Mouse (Mus musculus): ENCODE data around the gene Sit1. TPM values are rescaled to one million over a fixed set of nuclear protein-coding genes. Genes with fewer than 3 reads are reported as not detected.

The Sit1 gene
- total and polyA plus RNA-seq, 3 experiments: 0.31 TPM; not detected in 2

DNA sequence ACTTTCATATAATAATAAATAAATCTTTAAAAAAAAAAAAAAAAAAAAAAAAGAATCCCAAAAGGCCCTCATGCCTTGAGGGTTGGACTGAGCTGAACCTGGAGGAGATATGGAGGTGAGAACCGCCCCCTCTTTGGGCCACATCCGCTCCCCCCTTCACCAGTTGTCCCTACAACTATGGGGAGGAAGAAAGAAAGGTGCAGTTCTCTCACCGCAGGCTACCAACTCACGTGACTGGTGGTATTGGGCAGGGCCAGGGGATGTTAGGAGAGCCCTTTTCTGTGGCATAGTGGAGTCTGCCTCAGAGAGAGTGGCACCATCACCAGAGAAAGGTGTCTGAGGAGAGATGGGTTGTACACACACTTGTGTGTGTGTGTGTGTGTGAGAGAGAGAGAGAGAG is 27.1 kb downstream of the Sit1 start:
- 55% methylated on average over 4 of the region's 4 CpGs for WGBS
- intact Hi-C loops (cut with DNase I): no loop called here

DNA sequence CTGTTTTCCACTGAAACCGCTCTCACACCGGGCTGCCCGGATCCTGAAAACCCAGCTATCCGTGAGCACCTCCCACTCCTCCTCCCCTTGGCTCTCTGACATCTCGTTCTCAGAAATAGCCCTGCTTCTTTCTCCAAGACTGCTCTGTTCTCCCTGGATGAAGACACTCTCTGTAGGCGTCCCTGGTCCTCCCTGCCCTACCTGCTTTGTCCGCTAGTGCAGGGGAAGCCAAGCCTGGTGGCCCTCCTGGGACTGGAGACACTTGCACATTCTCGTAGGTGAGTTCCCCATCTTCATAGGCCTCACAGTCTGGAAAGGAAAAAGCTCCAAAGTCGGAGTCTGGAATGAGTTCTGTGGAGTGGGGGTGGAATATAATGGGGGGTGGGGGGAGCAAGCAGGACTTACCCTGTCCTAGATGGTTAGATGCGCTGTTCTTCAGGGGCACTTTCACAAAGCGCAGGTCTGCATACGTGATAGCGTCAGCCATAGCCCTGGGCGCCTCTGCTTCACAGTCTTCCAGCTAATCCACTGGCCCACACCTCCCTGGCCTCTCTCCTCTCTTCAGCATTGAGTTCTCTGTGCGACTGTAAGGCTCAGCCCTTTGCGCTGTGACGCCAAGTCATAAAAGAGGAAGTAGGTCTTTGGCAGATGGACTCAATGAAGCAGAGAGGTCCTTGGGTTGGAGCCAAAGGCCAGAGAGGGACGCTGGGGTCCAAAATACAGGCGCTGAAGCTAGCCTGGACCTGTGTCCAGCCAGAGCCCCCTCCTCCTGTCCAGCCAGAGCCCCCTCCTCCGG is 29.3 kb downstream of the Sit1 start, which contains the start of gene Cd72:
Gene Cd72 (minus strand): TSS at position 588 of the 796 bp plus-strand sequence.
- intact Hi-C loops (cut with DNase I): no loop called here
- H3K9ac ChIP-seq (ENCODE audit: low read depth, low read length): peak within 1 kb of the TSS; percentile 15; the same call in 1 of the 2 replicates
- H3K36me3 ChIP-seq (ENCODE audit: control insufficient read depth, insufficient read depth, low read length): no peaks in the 10 kb centered on the region
- H3K27me3 ChIP-seq (ENCODE audit: control insufficient read depth, insufficient read depth, low read length): no peaks in the 10 kb centered on the region
- H3K27ac ChIP-seq: no peak within 1 kb of the TSS
- WGBS: 26% methylated on average over 20 of the region's 20 CpGs
- no peaks in the 10 kb centered on the region for H3K79me2 ChIP-seq (replicated peaks; ENCODE audit: control insufficient read depth, insufficient read depth, low read length)
- H3K4me3 ChIP-seq: peak within 1 kb of the TSS; percentile 16
- peaks cover 4% of the 10 kb centered on the region for H3K4me1 ChIP-seq (ENCODE audit: control insufficient read depth, insufficient read depth, low read length)
- no peak for TF ChIP-seq POLR2A (IDR thresholded peaks at IDR 0.05; ENCODE audit: insufficient read depth, low read depth, low read length)
- TF ChIP-seq CTCF (IDR thresholded peaks at IDR 0.05): no peak
- TF ChIP-seq EP300 (IDR thresholded peaks at IDR 0.05; ENCODE audit: insufficient read depth, low read depth, low read length): no peak
- DNase-seq: peak in 1 of 2 experiments; percentile 53

More for the DNA sequence above, 27.1 kb downstream of the Sit1 start:
- H3K79me2 ChIP-seq (replicated peaks; ENCODE audit: control insufficient read depth, insufficient read depth, low read length): no peaks in the 10 kb centered on the region
- H3K27me3 ChIP-seq (ENCODE audit: control insufficient read depth, insufficient read depth, low read length): no peaks in the 10 kb centered on the region
- TF ChIP-seq EP300 (IDR thresholded peaks at IDR 0.05; ENCODE audit: insufficient read depth, low read depth, low read length) (no peak), CTCF (IDR thresholded peaks at IDR 0.05) (no peak), POLR2A (IDR thresholded peaks at IDR 0.05; ENCODE audit: insufficient read depth, low read depth, low read length) (no peak)
- H3K27ac ChIP-seq: no peak overlapping the region
- peaks cover 4% of the 10 kb centered on the region for H3K4me1 ChIP-seq (ENCODE audit: control insufficient read depth, insufficient read depth, low read length)
- H3K4me3 ChIP-seq: no peak overlapping the region
- H3K36me3 ChIP-seq (ENCODE audit: control insufficient read depth, insufficient read depth, low read length): no peaks in the 10 kb centered on the region
- peak in 1 of 2 experiments; percentile 35 for DNase-seq
- H3K9ac ChIP-seq (ENCODE audit: low read depth, low read length): no peak overlapping the region

DNA sequence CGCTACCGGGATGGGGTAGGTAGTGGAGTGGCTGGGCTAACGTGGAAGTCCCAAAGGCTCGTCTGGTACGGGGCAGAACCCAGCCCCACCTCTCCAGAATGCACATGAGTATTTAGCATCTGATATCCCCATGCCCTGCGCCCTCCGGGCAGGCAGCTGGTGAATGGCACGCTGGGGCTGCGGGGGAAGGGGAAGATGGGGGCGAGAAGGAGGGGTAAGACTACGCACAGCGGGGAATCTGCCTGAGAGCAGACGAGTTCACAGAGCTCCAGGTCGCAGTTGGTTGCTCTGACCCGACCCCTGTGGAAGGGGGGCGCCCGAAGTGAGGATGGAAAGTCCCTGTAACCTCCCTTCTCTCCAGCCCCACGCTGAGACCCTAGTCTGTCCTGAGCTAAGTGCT is 30.1 kb downstream of the Sit1 start:
- peaks cover 4% of the 10 kb centered on the region for H3K4me1 ChIP-seq (ENCODE audit: control insufficient read depth, insufficient read depth, low read length)
- no peaks in the 10 kb centered on the region for H3K36me3 ChIP-seq (ENCODE audit: control insufficient read depth, insufficient read depth, low read length)
- H3K79me2 ChIP-seq (replicated peaks; ENCODE audit: control insufficient read depth, insufficient read depth, low read length): no peaks in the 10 kb centered on the region
- intact Hi-C loops (cut with DNase I): no loop called here
- TF ChIP-seq EP300 (IDR thresholded peaks at IDR 0.05; ENCODE audit: insufficient read depth, low read depth, low read length): no peak
- TF ChIP-seq CTCF (IDR thresholded peaks at IDR 0.05): no peak
- no peak for TF ChIP-seq POLR2A (IDR thresholded peaks at IDR 0.05; ENCODE audit: insufficient read depth, low read depth, low read length)
- H3K9ac ChIP-seq (ENCODE audit: low read depth, low read length): peak overlapping the region; percentile 15; the same call in 1 of the 2 replicates
- H3K27ac ChIP-seq: no peak overlapping the region
- peak overlapping the region; percentile 23 for H3K4me3 ChIP-seq
- H3K27me3 ChIP-seq (ENCODE audit: control insufficient read depth, insufficient read depth, low read length): no peaks in the 10 kb centered on the region
- DNase-seq: no peak
- 3% methylated on average over 18 of the region's 18 CpGs for WGBS

DNA sequence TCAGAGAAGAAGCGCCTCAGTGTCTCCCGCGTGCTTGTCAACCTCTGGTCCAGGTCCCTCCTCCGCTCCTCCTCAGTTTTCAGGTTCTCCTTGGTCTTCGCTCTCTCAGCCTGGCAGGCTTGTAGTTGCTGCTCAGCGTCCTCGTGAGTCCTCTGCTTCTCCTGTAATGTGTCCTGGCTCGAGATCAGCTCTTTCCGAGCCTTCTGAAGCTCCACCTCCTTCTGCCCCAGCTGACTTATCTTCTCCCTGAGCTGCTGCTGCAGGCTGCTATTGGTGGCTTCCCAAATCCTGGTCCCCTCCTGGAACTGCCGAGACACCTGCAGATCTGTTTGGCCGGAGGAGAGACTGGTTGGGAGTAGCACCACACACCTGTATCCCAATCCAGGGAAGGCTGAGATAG is 31.2 kb downstream of the Sit1 start:
- no peak for TF ChIP-seq CTCF (IDR thresholded peaks at IDR 0.05)
- 40% methylated on average over 11 of the region's 11 CpGs for WGBS
- intact Hi-C loops (cut with DNase I): no loop called here
- no peaks in the 10 kb centered on the region for H3K36me3 ChIP-seq (ENCODE audit: control insufficient read depth, insufficient read depth, low read length)
- no peaks in the 10 kb centered on the region for H3K79me2 ChIP-seq (replicated peaks; ENCODE audit: control insufficient read depth, insufficient read depth, low read length)
- peaks cover 4% of the 10 kb centered on the region for H3K4me1 ChIP-seq (ENCODE audit: control insufficient read depth, insufficient read depth, low read length)
- no peak overlapping the region for H3K27ac ChIP-seq
- DNase-seq: peak in 1 of 2 experiments; percentile 33
- no peak overlapping the region for H3K9ac ChIP-seq (ENCODE audit: low read depth, low read length)
- no peak overlapping the region for H3K4me3 ChIP-seq
- no peaks in the 10 kb centered on the region for H3K27me3 ChIP-seq (ENCODE audit: control insufficient read depth, insufficient read depth, low read length)

DNA sequence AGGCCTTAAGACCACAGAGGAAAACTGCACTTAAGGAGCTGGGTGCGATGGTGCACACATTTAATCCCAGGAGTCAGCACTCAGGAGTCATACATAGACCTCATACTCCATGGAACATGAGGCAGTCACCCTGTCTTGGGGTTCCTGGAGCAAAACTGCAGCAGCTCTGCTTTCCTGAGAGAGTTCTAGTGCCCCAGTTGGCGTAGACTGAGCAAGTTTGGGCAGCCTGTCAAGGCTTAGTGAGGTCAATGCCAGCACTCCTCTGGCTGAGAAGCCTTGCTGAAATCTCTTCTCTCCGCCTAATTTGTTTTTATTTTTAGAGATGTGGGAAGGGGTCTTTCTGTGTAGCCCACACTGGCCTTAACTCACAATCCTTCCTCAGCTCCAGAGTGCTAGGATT is 35.0 kb downstream of the Sit1 start:
- Histone ChIP-seq H3K36me3 (ENCODE audit: control insufficient read depth, insufficient read depth, low read length) (no peaks in the 10 kb centered on the region), H3K27me3 (ENCODE audit: control insufficient read depth, insufficient read depth, low read length) (no peaks in the 10 kb centered on the region), H3K79me2 (replicated peaks; ENCODE audit: control insufficient read depth, insufficient read depth, low read length) (no peaks in the 10 kb centered on the region), H3K9ac (ENCODE audit: low read depth, low read length) (no peak overlapping the region), H3K27ac (no peak overlapping the region), H3K4me3 (no peak overlapping the region), H3K4me1 (ENCODE audit: control insufficient read depth, insufficient read depth, low read length) (peaks cover 5% of the 10 kb centered on the region)
- DNase-seq: peak in 1 of 2 experiments; percentile 39
- intact Hi-C loops (cut with DNase I): no loop called here
- 79% methylated on average over 3 of the region's 3 CpGs for WGBS
- no peak for TF ChIP-seq POLR2A (IDR thresholded peaks at IDR 0.05; ENCODE audit: insufficient read depth, low read depth, low read length)
- no peak for TF ChIP-seq EP300 (IDR thresholded peaks at IDR 0.05; ENCODE audit: insufficient read depth, low read depth, low read length)

DNA sequence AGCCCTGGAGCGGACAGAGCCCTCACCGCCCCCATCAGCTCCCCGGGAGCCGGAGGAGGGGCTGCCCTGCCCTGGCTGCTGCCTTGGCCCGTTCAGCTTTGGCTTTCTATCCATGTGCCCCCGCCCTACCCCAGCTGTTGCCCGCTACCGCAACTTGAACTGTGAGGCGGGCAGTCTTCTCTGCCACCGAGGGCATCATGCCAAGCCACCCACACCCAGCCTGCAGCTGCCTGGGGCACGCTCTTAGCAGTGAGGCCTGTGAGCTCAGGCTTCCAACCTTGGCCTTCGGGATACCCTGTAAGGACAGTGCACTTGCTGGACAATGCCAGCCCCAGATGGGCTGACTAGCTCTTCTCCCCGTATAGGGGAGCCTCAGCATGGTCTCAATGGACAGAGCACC is 36.3 kb downstream of the Sit1 start:
- Histone ChIP-seq H3K4me1 (ENCODE audit: control insufficient read depth, insufficient read depth, low read length) (peaks cover 3% of the 10 kb centered on the region; the same call in 1 of the 2 replicates), H3K4me3 (no peak overlapping the region), H3K79me2 (replicated peaks; ENCODE audit: control insufficient read depth, insufficient read depth, low read length) (no peaks in the 10 kb centered on the region), H3K27ac (no peak overlapping the region), H3K36me3 (ENCODE audit: control insufficient read depth, insufficient read depth, low read length) (no peaks in the 10 kb centered on the region), H3K27me3 (ENCODE audit: control insufficient read depth, insufficient read depth, low read length) (no peaks in the 10 kb centered on the region), H3K9ac (ENCODE audit: low read depth, low read length) (no peak overlapping the region)
- DNase-seq: peak; percentile 32 to 37
- intact Hi-C loops (cut with DNase I): no loop called here
- TF ChIP-seq EP300 (IDR thresholded peaks at IDR 0.05; ENCODE audit: insufficient read depth, low read depth, low read length): no peak
- no peak for TF ChIP-seq CTCF (IDR thresholded peaks at IDR 0.05)
- TF ChIP-seq POLR2A (IDR thresholded peaks at IDR 0.05; ENCODE audit: insufficient read depth, low read depth, low read length): no peak
- 77% methylated on average over 13 of the region's 13 CpGs for WGBS
